Mouse (Mus musculus): Measurements from ENCODE around the gene Slc37a3.

The Slc37a3 gene

GRCm38 (mm10) chr6:39319061-39319761, 58.3 kb downstream of the Slc37a3 start:
- ATAC-seq (ENCODE audit: low TSS enrichment): peak; percentile 78

- peak; percentile 35 for ATAC-seq (ENCODE audit: low TSS enrichment)
Measured at GRCm38 (mm10) chr6:39318631-39319010, 58.9 kb downstream of the Slc37a3 start.

GRCm38 (mm10) chr6:39317854-39318630, 59.4 kb downstream of the Slc37a3 start:
- peak; percentile 63 for ATAC-seq (ENCODE audit: low TSS enrichment)

GRCm38 (mm10) chr6:39316089-39316488, 61.4 kb downstream of the Slc37a3 start:
- ATAC-seq (ENCODE audit: low TSS enrichment): no peak

- no peak for ATAC-seq (ENCODE audit: low TSS enrichment)
Measured at GRCm38 (mm10) chr6:39314461-39314860, 63.0 kb downstream of the Slc37a3 start.

- ATAC-seq (ENCODE audit: low TSS enrichment): no peak
Measured at GRCm38 (mm10) chr6:39311786-39312185, 65.7 kb downstream of the Slc37a3 start.

- no peak for ATAC-seq (ENCODE audit: low TSS enrichment)
Measured at GRCm38 (mm10) chr6:39304371-39304874, 73.1 kb downstream of the Slc37a3 start.

- ATAC-seq (ENCODE audit: low TSS enrichment): no peak
Measured at GRCm38 (mm10) chr6:39301484-39301883, 76.0 kb downstream of the Slc37a3 start.

- no peak for ATAC-seq (ENCODE audit: low TSS enrichment)
Measured at GRCm38 (mm10) chr6:39297079-39297478, 80.4 kb downstream of the Slc37a3 start.

- no peak for ATAC-seq (ENCODE audit: low TSS enrichment)
Measured at GRCm38 (mm10) chr6:39296474-39296873, 81.0 kb downstream of the Slc37a3 start.

GRCm38 (mm10) chr6:39295727-39296411, 81.6 kb downstream of the Slc37a3 start:
- no peak for ATAC-seq (ENCODE audit: low TSS enrichment)

- ATAC-seq (ENCODE audit: low TSS enrichment): no peak
Measured at GRCm38 (mm10) chr6:39289721-39290120, 87.8 kb downstream of the Slc37a3 start.

- no peak for ATAC-seq (ENCODE audit: low TSS enrichment)
Measured at GRCm38 (mm10) chr6:39287782-39288181, 89.7 kb downstream of the Slc37a3 start.

- no peak for ATAC-seq (ENCODE audit: low TSS enrichment)
Measured at GRCm38 (mm10) chr6:39286732-39287083, 90.8 kb downstream of the Slc37a3 start.

GRCm38 (mm10) chr6:39286053-39286731, 91.3 kb downstream of the Slc37a3 start:
- no peak for ATAC-seq (ENCODE audit: low TSS enrichment)

- ATAC-seq (ENCODE audit: low TSS enrichment): no peak
Measured at GRCm38 (mm10) chr6:39284836-39285235, 92.6 kb downstream of the Slc37a3 start.
